Mouse (Mus musculus) kidney, embryonic 14.5 days (tissue): ENCODE data around the gene Parp2. TPM values are rescaled to one million over a fixed set of nuclear protein-coding genes. Genes with fewer than 3 reads are reported as not detected.
"Not testable (repeated sequence)": the region's sequence is repeated elsewhere in the genome, so short reads cannot be mapped to it uniquely, and the experiment has no call there.

Experiments used
- ATAC-seq: fragments of 200-750 bp; cut with Nextera tagmentation; 2 replicates; pipeline ENCODE4 v1.8.0; 2017; ENCODE audit warnings: moderate number of reproducible peaks, mild to moderate bottlenecking, moderate TSS enrichment, moderate library complexity; ENCODE audit not compliant: low FRiP score, low TSS enrichment
- H3K27ac ChIP-seq: fragments of 300-500 bp; sonication (generic); 2 replicates; pipeline ENCODE4 v1.5.1; 2014; ENCODE audit warnings: low read depth, mild to moderate bottlenecking, low read length, moderate library complexity, mixed read lengths
- H3K27me3 ChIP-seq: fragments of 300-500 bp; sonication (generic); 2 replicates; pipeline ENCODE4 v1.6.1; 2014; ENCODE audit warnings: mild to moderate bottlenecking, low read length; ENCODE audit not compliant: control insufficient read depth, insufficient read depth
- H3K36me3 ChIP-seq: fragments of 300-500 bp; sonication (generic); 2 replicates; pipeline ENCODE4 v1.6.1; 2014; ENCODE audit warnings: low read length, mixed read lengths; ENCODE audit not compliant: control insufficient read depth, insufficient read depth
- H3K4me1 ChIP-seq: fragments of 300-500 bp; sonication (generic); 2 replicates; pipeline ENCODE4 v1.6.1; 2014; ENCODE audit warnings: low read length, mixed read lengths; ENCODE audit not compliant: control insufficient read depth, insufficient read depth
- H3K4me2 ChIP-seq: fragments of 300-500 bp; sonication (generic); replicated peaks from 2 replicates; pipeline ENCODE4 v1.6.1; 2014; ENCODE audit warnings: low read depth, mild to moderate bottlenecking, low read length
- H3K4me3 ChIP-seq: fragments of 300-500 bp; sonication (generic); 2 replicates; pipeline ENCODE4 v1.5.1; 2014; ENCODE audit warnings: mild to moderate bottlenecking, low read length
- H3K9ac ChIP-seq: fragments of 300-500 bp; sonication (generic); 2 replicates; pipeline ENCODE4 v1.6.1; 2014; ENCODE audit warnings: low read depth, mild to moderate bottlenecking, low read length, moderate library complexity
- H3K9me3 ChIP-seq: fragments of 300-500 bp; sonication (generic); 2 replicates; pipeline ENCODE4 v1.6.1; 2016; ENCODE audit warnings: low read length; ENCODE audit not compliant: control insufficient read depth
- WGBS: fragments of 180-500 bp; shearing (Covaris S2); extraction: QIAGEN DNeasy Blood & Tissue Kit; methylation state at CpG from one replicate; pipeline ENCODE4 v1.1.7; 2014; 5-methylcytosine and 5-hydroxymethylcytosine counted together
- polyA plus RNA-seq: library from polyadenylated mRNA; unstranded; fragments of >200 nt; fragmentation: Nextera tagmentation; extraction: Ambion mirVana; gene quantifications from 2 replicates; pipeline ENCODE4 v1.2.1, GENCODE M21; 2014

The Parp2 gene
- polyA plus RNA-seq, 1 experiment from 2014 or later: 75.9 TPM

- H3K9me3 ChIP-seq, H3K4me3 ChIP-seq, H3K27me3 ChIP-seq, H3K36me3 ChIP-seq, H3K9ac ChIP-seq, H3K4me1 ChIP-seq, H3K27ac ChIP-seq, H3K4me2 ChIP-seq, ATAC-seq: not testable (repeated sequence)
Measured at GRCm38 (mm10) chr14:50865005-50865404, 57.4 kb downstream of the Parp2 start.

- H3K9me3 ChIP-seq: no peaks in the 10 kb centered on the region
- no peak overlapping the region for H3K27ac ChIP-seq
- H3K4me1 ChIP-seq: no peaks in the 10 kb centered on the region
- H3K4me3 ChIP-seq: no peak overlapping the region
- H3K4me2 ChIP-seq: no peak overlapping the region
- ATAC-seq: no peak
- no peaks in the 10 kb centered on the region for H3K27me3 ChIP-seq
- 97% methylated on average over 3 of the region's 3 CpGs for WGBS
- no peaks in the 10 kb centered on the region; the same call in 1 of the 2 replicates for H3K36me3 ChIP-seq
- H3K9ac ChIP-seq: no peak overlapping the region
Measured at GRCm38 (mm10) chr14:50866966-50867365, 59.3 kb downstream of the Parp2 start.

- Histone ChIP-seq H3K36me3 (no peaks in the 10 kb centered on the region), H3K4me1 (no peaks in the 10 kb centered on the region), H3K9me3 (no peaks in the 10 kb centered on the region), H3K27ac (no peak overlapping the region), H3K4me3 (no peak overlapping the region), H3K27me3 (no peaks in the 10 kb centered on the region), H3K4me2 (no peak overlapping the region), H3K9ac (no peak overlapping the region)
- WGBS: 79% methylated on average over 4 of the region's 4 CpGs
- ATAC-seq: no peak
Measured at GRCm38 (mm10) chr14:50868211-50868610, 60.6 kb downstream of the Parp2 start.

- no peak for ATAC-seq
- Histone ChIP-seq H3K9ac (no peak overlapping the region), H3K27me3 (no peaks in the 10 kb centered on the region), H3K27ac (no peak overlapping the region), H3K4me3 (no peak overlapping the region), H3K9me3 (no peaks in the 10 kb centered on the region), H3K4me2 (no peak overlapping the region), H3K4me1 (no peaks in the 10 kb centered on the region), H3K36me3 (no peaks in the 10 kb centered on the region)
- 95% methylated on average over 5 of the region's 5 CpGs for WGBS
Measured at GRCm38 (mm10) chr14:50868656-50869055, 61.0 kb downstream of the Parp2 start.

GRCm38 (mm10) chr14:50869889-50870804 lies 62.5 kb downstream of the Parp2 start, which contains the start of gene Tep1:
Gene Tep1 (minus strand): TSS chr14:50870560.
- H3K9me3 ChIP-seq: no peaks in the 10 kb centered on the region
- H3K27ac ChIP-seq: peak within 1 kb of the TSS; percentile 65; the same call in 1 of the 2 replicates
- peak within 1 kb of the TSS; percentile 59 for H3K4me2 ChIP-seq
- peak within 1 kb of the TSS; percentile 56 for H3K4me3 ChIP-seq
- H3K27me3 ChIP-seq: no peaks in the 10 kb centered on the region
- peak; percentile 95 for ATAC-seq
- WGBS: 7% methylated on average over 28 of the region's 32 CpGs
- peak within 1 kb of the TSS; percentile 62 for H3K9ac ChIP-seq
- no peaks in the 10 kb centered on the region for H3K36me3 ChIP-seq
- no peaks in the 10 kb centered on the region for H3K4me1 ChIP-seq

GRCm38 (mm10) chr14:50870805-50871143 lies 63.1 kb downstream of the Parp2 start:
- Histone ChIP-seq H3K27ac (no peak overlapping the region), H3K9me3 (no peaks in the 10 kb centered on the region), H3K36me3 (no peaks in the 10 kb centered on the region), H3K4me3 (peak overlapping the region; percentile 56), H3K4me1 (no peaks in the 10 kb centered on the region), H3K27me3 (no peaks in the 10 kb centered on the region), H3K9ac (peak overlapping the region; percentile 62; the same call in 1 of the 2 replicates), H3K4me2 (peak overlapping the region; percentile 59)
- no peak; the same call in 1 of the 2 replicates for ATAC-seq
- 23% methylated on average over 5 of the region's 5 CpGs for WGBS

Other genes with a start within 250 kb of the Parp2 start
- gene Olfr744, start 193.0 kb upstream of the Parp2 start, polyA plus RNA-seq: not detected in 2 replicates
- gene Olfr745, start 168.5 kb upstream of the Parp2 start, polyA plus RNA-seq: not detected in 2 replicates
- gene Olfr746, start 160.8 kb upstream of the Parp2 start, polyA plus RNA-seq: not detected in 2 replicates
- gene Olfr747, start 114.6 kb upstream of the Parp2 start, polyA plus RNA-seq: not detected in 2 replicates
- not detected in 2 replicates for gene Olfr748, start 100.5 kb upstream of the Parp2 start, polyA plus RNA-seq
- not detected in 2 replicates for gene Olfr749, start 62.7 kb upstream of the Parp2 start, polyA plus RNA-seq
- gene Ttc5, start 22.3 kb upstream of the Parp2 start, polyA plus RNA-seq: 83.3 and 86.6 TPM in 2 replicates
- not detected in 2 replicates for gene Ccnb1ip1, start 109 bp upstream of the Parp2 start, polyA plus RNA-seq
- 10.3 and 10.6 TPM in 2 replicates for gene Tep1, start 62.7 kb downstream of the Parp2 start, polyA plus RNA-seq
- 0.11 and 0.20 TPM in 2 replicates for gene Klhl33, start 89.7 kb downstream of the Parp2 start, polyA plus RNA-seq
- gene Osgep, start 117.1 kb downstream of the Parp2 start, polyA plus RNA-seq: 168 and 198 TPM in 2 replicates
- gene Apex1, start 117.1 kb downstream of the Parp2 start, polyA plus RNA-seq: 354 and 419 TPM in 2 replicates
- gene Pip4p1, start 123.0 kb downstream of the Parp2 start, polyA plus RNA-seq: 40.1 and 63.0 TPM in 2 replicates
- 80.6 and 83.0 TPM in 2 replicates for gene Pnp, start 123.2 kb downstream of the Parp2 start, polyA plus RNA-seq
- not detected in 2 replicates for gene Gm49342, start 136.7 kb downstream of the Parp2 start, polyA plus RNA-seq
- 0.99 and 1.2 TPM in 2 replicates for gene Pnp2, start 148.2 kb downstream of the Parp2 start, polyA plus RNA-seq
- gene Rnase10, start 199.9 kb downstream of the Parp2 start, polyA plus RNA-seq: not detected in 2 replicates
- 0.35 TPM in 1 of 2 replicates, not detected in the other for gene Rnase9, start 234.0 kb downstream of the Parp2 start, polyA plus RNA-seq
- gene Rnase11, start 242.3 kb downstream of the Parp2 start, polyA plus RNA-seq: 1.1 TPM in 1 of 2 replicates, not detected in the other
- 16.5 and 18.5 TPM in 2 replicates for gene Rnase12, start 249.8 kb downstream of the Parp2 start, polyA plus RNA-seq